Mouse (Mus musculus) heart, adult 2 months (tissue): ENCODE measurements around the gene Itpka.

Experiments used
- CTCF ChIP-seq: fragments of 200-600 bp; IDR thresholded peaks from 2 replicates; pipeline ENCODE4 v1.8.1; 2022; ENCODE audit warnings: antibody characterized with exemption, mild to moderate bottlenecking, moderate library complexity
- EP300 ChIP-seq: fragments of 200-500 bp; IDR thresholded peaks from 2 replicates; pipeline ENCODE4 v1.6.1; 2011; ENCODE audit warnings: low read depth, low read length, control low read depth; ENCODE audit not compliant: insufficient read depth

GRCm38 (mm10) chr2:119797279-119797783, 55.2 kb downstream of the Itpka start, which contains the start of gene Tyro3:
- no peak for TF ChIP-seq CTCF
- TF ChIP-seq EP300, result no peak
